Mouse (Mus musculus): ENCODE data around the gene Ctdnep1.

GRCm38 (mm10) chr11:69947337-69948065 lies 33.5 kb upstream of the Ctdnep1 start:
- TF ChIP-seq GATA1 (IDR thresholded peaks at IDR 0.05; ENCODE audit: borderline replicate concordance, low read length) (no peak), TAL1 (conservative IDR thresholded peaks at IDR 0.05; ENCODE audit: low read depth, low read length) (no peak), CTCF (IDR thresholded peaks at IDR 0.05; ENCODE audit: low read depth, low read length) (no peak)
